Mouse (Mus musculus): ENCODE results near the gene Rhbdd1.

GRCm38 (mm10) chr1:82326120-82326519 lies 9.9 kb downstream of the Rhbdd1 start:
- TF ChIP-seq CTCF (IDR thresholded peaks at IDR 0.05; ENCODE audit: low read depth), result no peak
- no peak for TF ChIP-seq EP300 (IDR thresholded peaks at IDR 0.05; ENCODE audit: low read depth)
